Comparison of ENCODE assay signal across 23 mouse cellular contexts in genomic region chr4:98478005-98478404, GRCm38 (mm10).
DNase-seq lines count a peak whose midpoint lies in the region; ATAC-seq and TF ChIP-seq lines count a peak whose summit lies in the region.
"Had no signal": no experiment of that assay in that cellular context is flagged by ENCODE, and none has a peak within 500 bp of the region (broad histone marks: within the 10 kb centered on the region; RNA-seq: fewer than 3 reads in every experiment).

No protein-coding gene starts in this region.

- H3K4me3 ChIP-seq in stomach, embryonic 16.5 days (replicated peaks; ENCODE audit: low read length): no peak overlapping the region
- no peak overlapping the region for H3K4me3 ChIP-seq in midbrain, embryonic 16.5 days (ENCODE audit: low read depth, low read length)
- no peak overlapping the region for H3K4me3 ChIP-seq in thymus, adult 2 months (ENCODE audit: control insufficient read depth, insufficient read depth, low read length)
- H3K4me3 ChIP-seq: embryonic facial prominence, embryonic 12.5 days; heart, embryonic 13.5 days had no signal

- TF ChIP-seq POLR2A in thymus, adult 2 months (IDR thresholded peaks at IDR 0.05; ENCODE audit: control insufficient read depth, extremely low read depth, insufficient read depth, low read length, poor library complexity): no peak

- H3K27me3 ChIP-seq in stomach, embryonic 16.5 days (ENCODE audit: control insufficient read depth, insufficient read depth, low read length): no peaks in the 10 kb centered on the region
- H3K27me3 ChIP-seq in midbrain, embryonic 16.5 days (ENCODE audit: control insufficient read depth, insufficient read depth, low read depth, low read length): no peaks in the 10 kb centered on the region
- no peaks in the 10 kb centered on the region for H3K27me3 ChIP-seq in thymus, adult 2 months (ENCODE audit: control insufficient read depth, insufficient read depth, low read length)
- H3K27me3 ChIP-seq: embryonic facial prominence, embryonic 12.5 days; heart, embryonic 13.5 days; Patski had no signal

- H3K4me1 ChIP-seq in stomach, embryonic 16.5 days (ENCODE audit: control insufficient read depth, insufficient read depth, low read length): peaks cover 11% of the 10 kb centered on the region
- H3K4me1 ChIP-seq in midbrain, embryonic 16.5 days (ENCODE audit: control insufficient read depth, insufficient read depth, low read length): no peaks in the 10 kb centered on the region
- H3K4me1 ChIP-seq in thymus, adult 2 months (replicated peaks; ENCODE audit: control insufficient read depth, insufficient read depth, low read length): no peaks in the 10 kb centered on the region
- H3K4me1 ChIP-seq: heart, embryonic 13.5 days had no signal

- no peak for TF ChIP-seq CTCF in thymus, adult 2 months (IDR thresholded peaks at IDR 0.05; ENCODE audit: borderline replicate concordance, control insufficient read depth, extremely low read depth, insufficient read depth, low read length, poor library complexity)

- H3K36me3 ChIP-seq in stomach, embryonic 16.5 days (ENCODE audit: control insufficient read depth, insufficient read depth, low read length): no peaks in the 10 kb centered on the region
- no peaks in the 10 kb centered on the region for H3K36me3 ChIP-seq in midbrain, embryonic 16.5 days (ENCODE audit: control insufficient read depth, insufficient read depth, low read length)
- no peaks in the 10 kb centered on the region for H3K36me3 ChIP-seq in thymus, adult 2 months (ENCODE audit: control insufficient read depth, insufficient read depth, low read length)
- H3K36me3 ChIP-seq: embryonic facial prominence, embryonic 12.5 days; G1E; heart, embryonic 13.5 days had no signal

- 34% methylated on average over 3 of the region's 3 CpGs for WGBS in stomach, embryonic 16.5 days
- 75% methylated on average over 3 of the region's 3 CpGs for WGBS in midbrain, embryonic 16.5 days
- WGBS in thymus, adult 2 months: 98% methylated on average over 3 of the region's 3 CpGs

- DNase-seq in 3T3-L1 (ENCODE audit: low read depth, low spot score): peak; percentile 17
- DNase-seq in Muller cell, postnatal 12 days (ENCODE audit: inconsistent ontology term): peak; percentile 25
- DNase-seq in forelimb bud, embryonic 11.5 days (ENCODE audit: low read depth, low spot score): peak; percentile 7
- no peak for DNase-seq in spleen, adult 12 weeks (ENCODE audit: low spot score)
- DNase-seq in thymus, adult 2 months: no peak
- DNase-seq: adrenal gland, postnatal 10 days; B cell, adult 2 months; cerebellum, adult 11-12 months; cerebellum, adult 9-10 months; cerebellum, postnatal 25 days; gastrocnemius, postnatal 36 days; heart, adult 11 months; heart, postnatal 36 days had no signal

- ATAC-seq in stomach, embryonic 16.5 days (ENCODE audit: insufficient read depth, low FRiP score): no peak
- no peak for ATAC-seq in midbrain, embryonic 16.5 days
- ATAC-seq: activated CD4-positive, CD25-positive, alpha-beta regulatory T cell, adult 4 months; CD4-positive, CD25-positive, alpha-beta regulatory T cell, adult 4 months; forebrain, embryonic 16.5 days; hindbrain, embryonic 16.5 days; Patski had no signal

- H3K9me3 ChIP-seq in stomach, embryonic 16.5 days (replicated peaks; ENCODE audit: control insufficient read depth, low read length): no peaks in the 10 kb centered on the region
- no peaks in the 10 kb centered on the region for H3K9me3 ChIP-seq in midbrain, embryonic 16.5 days (replicated peaks; ENCODE audit: control insufficient read depth, low read length, poor library complexity, severe bottlenecking)
- H3K9me3 ChIP-seq: embryonic facial prominence, embryonic 12.5 days; heart, embryonic 13.5 days had no signal

- H3K9ac ChIP-seq in stomach, embryonic 16.5 days (ENCODE audit: low read length): no peak overlapping the region
- H3K9ac ChIP-seq in midbrain, embryonic 16.5 days (ENCODE audit: low read depth, low read length): no peak overlapping the region
- H3K9ac ChIP-seq: embryonic facial prominence, embryonic 12.5 days; heart, embryonic 13.5 days had no signal

- peak overlapping the region; percentile 18; the same call in 1 of the 2 replicates for H3K27ac ChIP-seq in stomach, embryonic 16.5 days (ENCODE audit: low read length)
- H3K27ac ChIP-seq in midbrain, embryonic 16.5 days (ENCODE audit: low read length): no peak overlapping the region
- no peak overlapping the region for H3K27ac ChIP-seq in thymus, adult 2 months (ENCODE audit: control insufficient read depth, insufficient read depth, low read length)
- H3K27ac ChIP-seq: embryonic facial prominence, embryonic 12.5 days; heart, embryonic 13.5 days had no signal

- no peak overlapping the region for H3K4me2 ChIP-seq in stomach, embryonic 16.5 days (ENCODE audit: low read depth, low read length)
- no peak overlapping the region for H3K4me2 ChIP-seq in midbrain, embryonic 16.5 days (ENCODE audit: low read length)
- H3K4me2 ChIP-seq: embryonic facial prominence, embryonic 12.5 days; heart, embryonic 13.5 days had no signal

Comparison
In these comparisons a context has a peak if more than half of its experiments do, and no peak if none do; other contexts are left out.
1. DNase-seq: peak in 3T3-L1 (single experiment), Muller cell, postnatal 12 days (single experiment) and forelimb bud, embryonic 11.5 days (single experiment); none in spleen, adult 12 weeks (single experiment) and thymus, adult 2 months (single experiment).